Mouse (Mus musculus): ENCODE measurements at regions not wholly inside any gene's neighbourhood (a gene's known extent, or its start where the extent isn't known, plus 50 kb on each side); places are given as distances from the start of the nearest gene placed in this dataset.

- 56% methylated on average over 18 of the region's 18 CpGs for WGBS
These were observed 56.2 kb upstream of the Paqr3 start for GRCm38 (mm10) chr5:97167401-97168249.

GRCm38 (mm10) chr5:97166128-97166883, 54.9 kb upstream of the Paqr3 start:
- WGBS: 51% methylated on average over 4 of the region's 4 CpGs

More at GRCm38 (mm10) chr5:97167401-97168249, 56.2 kb upstream of the Paqr3 start:
- no peak overlapping the region for H3K27ac ChIP-seq
- H3K4me2 ChIP-seq (replicated peaks): no peak overlapping the region
- no peak for DNase-seq (ENCODE audit: low spot score)
- no peak overlapping the region for H3K4me3 ChIP-seq (replicated peaks; ENCODE audit: low read length)
- no peak overlapping the region for H3K9ac ChIP-seq
- no peaks in the 10 kb centered on the region for H3K4me1 ChIP-seq (replicated peaks; ENCODE audit: control insufficient read depth, insufficient read depth, low read length)
- no peaks in the 10 kb centered on the region for H3K9me3 ChIP-seq (ENCODE audit: control insufficient read depth, low read length)
- H3K36me3 ChIP-seq (replicated peaks; ENCODE audit: control insufficient read depth, insufficient read depth): no peaks in the 10 kb centered on the region
- no peaks in the 10 kb centered on the region for H3K27me3 ChIP-seq (ENCODE audit: control insufficient read depth, insufficient read depth, low read length)
- peak; percentile 59; the same call in 1 of the 2 replicates for ATAC-seq (ENCODE audit: low FRiP score)

More at GRCm38 (mm10) chr5:97166128-97166883, 54.9 kb upstream of the Paqr3 start:
- H3K27me3 ChIP-seq (ENCODE audit: control insufficient read depth, insufficient read depth, low read length): no peaks in the 10 kb centered on the region
- no peak overlapping the region for H3K27ac ChIP-seq
- H3K4me1 ChIP-seq (replicated peaks; ENCODE audit: control insufficient read depth, insufficient read depth, low read length): no peaks in the 10 kb centered on the region
- H3K4me2 ChIP-seq (replicated peaks): no peak overlapping the region
- H3K9ac ChIP-seq: no peak overlapping the region
- no peak overlapping the region for H3K4me3 ChIP-seq (replicated peaks; ENCODE audit: low read length)
- H3K36me3 ChIP-seq (replicated peaks; ENCODE audit: control insufficient read depth, insufficient read depth): no peaks in the 10 kb centered on the region
- no peaks in the 10 kb centered on the region for H3K9me3 ChIP-seq (ENCODE audit: control insufficient read depth, low read length)
- DNase-seq (ENCODE audit: low spot score) (no peak), ATAC-seq (ENCODE audit: low FRiP score) (peak; percentile 69; the same call in 1 of the 2 replicates)

Measured in hindbrain, embryonic 14.5 days (tissue).